Mouse (Mus musculus): Measurements from ENCODE around the gene Herc2.

GRCm38 (mm10) chr7:56220811-56221210, 170.8 kb downstream of the Herc2 start:
- TF ChIP-seq CTCF (IDR thresholded peaks at IDR 0.05; ENCODE audit: low read depth, low read length): no peak
- TF ChIP-seq GATA1 (IDR thresholded peaks at IDR 0.05; ENCODE audit: borderline replicate concordance, low read length): no peak
- TF ChIP-seq GATA2 (IDR thresholded peaks at IDR 0.05; ENCODE audit: borderline replicate concordance, low read depth, low read length): no peak
- TF ChIP-seq POLR2AphosphoS5 (IDR thresholded peaks at IDR 0.05; ENCODE audit: insufficient replicate concordance, low read depth, low read length): no peak
